Mouse (Mus musculus) liver, embryonic 14 days (tissue): ENCODE measurements around the gene Rab42. TPM values are rescaled to one million over a fixed set of nuclear protein-coding genes. Genes with fewer than 3 reads are reported as not detected.

ENCODE experiments used
- polyA plus RNA-seq: library from polyadenylated mRNA; depleted of rRNA; stranded (reverse); fragments of >200 nt; gene quantifications from 2 replicates; pipeline ENCODE4 v1.2.3, GENCODE M21; 2012; rRNA removed

Rab42 gene
- polyA plus RNA-seq, result 0.27 and 0.56 TPM in 2 replicates

GRCm38 (mm10) chr4:132302939-132303479, at the start of gene Rab42:
Gene Rab42, minus strand, starts transcription at chr4:132303385.

GRCm38 (mm10) chr4:132329115-132329834, 26.1 kb upstream of the Rab42 start, which contains the start of gene Trnau1ap:
Gene Trnau1ap, minus strand, starts transcription at chr4:132329538.

GRCm38 (mm10) chr4:132274156-132274862, 28.9 kb downstream of the Rab42 start, which contains the start of gene Taf12:
Gene Taf12, plus strand, starts transcription at chr4:132274375.

GRCm38 (mm10) chr4:132261514-132262357, 41.4 kb downstream of the Rab42 start, which contains the start of gene Gmeb1:
Gene Gmeb1, minus strand, starts transcription at chr4:132261602.

Other genes with a start within 250 kb of the Rab42 start
- gene Gm10300, start 228.7 kb downstream of the Rab42 start, polyA plus RNA-seq, result 0.12 and 0.14 TPM in 2 replicates
- gene Epb41, start 228.1 kb downstream of the Rab42 start, polyA plus RNA-seq, result 101 and 126 TPM in 2 replicates
- gene Oprd1, start 158.9 kb downstream of the Rab42 start, polyA plus RNA-seq, result 0.02 TPM in 2 replicates
- gene Ythdf2, start 91.1 kb downstream of the Rab42 start, polyA plus RNA-seq, result 7.6 and 9.7 TPM in 2 replicates
- gene Gmeb1, start 41.8 kb downstream of the Rab42 start, polyA plus RNA-seq, result 8.1 and 8.5 TPM in 2 replicates
- 22.7 and 29.7 TPM in 2 replicates for gene Taf12, start 29.0 kb downstream of the Rab42 start, polyA plus RNA-seq
- gene Trnau1ap, start 26.2 kb upstream of the Rab42 start, polyA plus RNA-seq, result 7.4 and 10.1 TPM in 2 replicates
- gene Rcc1, start 50.2 kb upstream of the Rab42 start, polyA plus RNA-seq, result 20.5 and 26.5 TPM in 2 replicates
- 6.1 and 8.3 TPM in 2 replicates for gene Phactr4, start 119.1 kb upstream of the Rab42 start, polyA plus RNA-seq
- 4.7 and 5.2 TPM in 2 replicates for gene Med18, start 160.5 kb upstream of the Rab42 start, polyA plus RNA-seq
- 2.9 and 3.3 TPM in 2 replicates for gene Sesn2, start 207.1 kb upstream of the Rab42 start, polyA plus RNA-seq
- gene Atpif1, start 230.3 kb upstream of the Rab42 start, polyA plus RNA-seq, result 941 and 974 TPM in 2 replicates
- gene Dnajc8, start 232.2 kb upstream of the Rab42 start, polyA plus RNA-seq, result 98.9 and 101 TPM in 2 replicates